Mouse (Mus musculus) 3T3-L1 (cell line): ENCODE results near the gene Gm20716.
A peak's percentile ranks its signal among the peaks of the same experiment; 100 is the strongest.
"Not testable (repeated sequence)": the region's sequence is repeated elsewhere in the genome, so short reads cannot be mapped to it uniquely, and the experiment has no call there.

Experiments
- DNase-seq: peaks from one replicate; pipeline ENCODE4 v3.0.0-alpha.2; 2015; ENCODE audit warnings: low read depth, low spot score

The Gm20716 gene

DNA sequence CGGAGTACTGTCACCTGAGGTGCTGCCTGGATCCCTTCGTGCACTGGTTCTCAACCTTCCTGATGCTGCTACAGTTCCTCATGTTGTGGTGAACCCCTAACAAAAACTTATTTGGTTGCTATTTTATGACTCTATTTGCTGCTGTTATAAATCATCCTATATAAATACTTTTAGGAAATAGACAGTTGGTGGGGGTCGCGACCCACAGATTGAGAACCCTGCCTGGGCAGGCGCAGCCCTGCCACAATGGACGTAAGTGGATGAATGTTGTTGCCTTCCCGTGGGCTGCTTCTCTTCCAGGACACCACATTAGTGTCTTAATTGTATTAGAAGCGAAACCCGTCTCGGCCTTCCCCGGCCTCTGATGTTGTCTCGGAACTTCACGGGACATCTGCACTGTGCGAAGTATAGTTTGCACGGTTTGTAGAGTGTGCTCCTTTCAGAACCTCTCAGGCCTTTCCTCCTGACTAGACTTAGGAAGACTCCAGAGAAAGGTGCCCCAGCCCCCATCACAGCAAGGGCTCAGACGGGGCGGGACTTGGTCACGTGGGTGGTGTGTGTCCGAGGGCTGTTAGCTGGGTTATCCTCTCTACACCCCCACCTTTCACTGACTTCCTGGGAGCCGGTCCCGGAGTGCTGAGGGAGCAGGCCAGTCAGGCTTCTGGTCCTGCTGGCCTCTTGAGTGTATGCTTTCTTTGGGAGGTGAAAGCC lies 63.3 kb downstream of the Gm20716 start:
- DNase-seq: no peak

DNA sequence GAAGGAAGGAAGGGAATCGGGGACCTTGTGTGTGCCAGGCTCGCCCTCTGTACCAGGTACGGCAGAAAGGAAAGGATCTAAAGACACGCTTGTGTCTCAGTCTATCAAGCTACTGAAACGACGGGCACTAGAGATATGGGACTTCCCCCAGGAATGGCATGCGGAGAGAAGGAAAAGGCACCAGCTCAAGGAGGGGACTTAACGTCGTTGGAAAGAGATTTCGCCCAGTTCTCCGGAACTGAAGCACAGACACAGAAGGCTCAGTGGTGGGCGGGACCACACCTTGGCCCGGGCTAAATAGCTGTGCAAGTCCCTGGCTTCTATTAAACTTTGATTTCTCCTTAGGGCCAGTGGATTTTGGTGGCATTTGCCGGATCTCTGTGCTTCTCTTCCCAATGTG lies 68.2 kb downstream of the Gm20716 start:
- DNase-seq: no peak

DNA sequence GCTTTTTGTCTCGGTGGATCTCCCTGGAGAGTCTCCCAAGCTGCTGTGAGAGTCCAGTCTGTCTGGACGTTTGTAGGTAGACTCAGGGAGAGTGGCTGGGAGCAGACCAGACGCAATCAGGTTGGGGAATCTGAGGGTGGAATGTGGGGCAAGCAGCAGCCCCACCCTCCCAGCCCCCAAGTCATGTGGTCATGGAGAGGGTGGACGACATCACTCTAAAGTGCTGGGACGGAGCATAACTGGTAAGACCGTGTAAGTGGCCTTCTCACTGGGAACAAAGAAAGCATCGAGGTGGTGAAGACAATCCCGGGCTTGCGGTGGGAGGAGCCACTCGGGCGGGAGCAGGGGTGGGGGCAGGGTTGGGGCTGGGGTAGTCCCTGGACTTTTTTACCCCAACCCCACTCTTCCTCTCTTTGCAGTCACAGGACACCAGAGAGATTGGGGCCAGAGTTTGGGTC lies 68.6 kb downstream of the Gm20716 start:
- no peak for DNase-seq

DNA sequence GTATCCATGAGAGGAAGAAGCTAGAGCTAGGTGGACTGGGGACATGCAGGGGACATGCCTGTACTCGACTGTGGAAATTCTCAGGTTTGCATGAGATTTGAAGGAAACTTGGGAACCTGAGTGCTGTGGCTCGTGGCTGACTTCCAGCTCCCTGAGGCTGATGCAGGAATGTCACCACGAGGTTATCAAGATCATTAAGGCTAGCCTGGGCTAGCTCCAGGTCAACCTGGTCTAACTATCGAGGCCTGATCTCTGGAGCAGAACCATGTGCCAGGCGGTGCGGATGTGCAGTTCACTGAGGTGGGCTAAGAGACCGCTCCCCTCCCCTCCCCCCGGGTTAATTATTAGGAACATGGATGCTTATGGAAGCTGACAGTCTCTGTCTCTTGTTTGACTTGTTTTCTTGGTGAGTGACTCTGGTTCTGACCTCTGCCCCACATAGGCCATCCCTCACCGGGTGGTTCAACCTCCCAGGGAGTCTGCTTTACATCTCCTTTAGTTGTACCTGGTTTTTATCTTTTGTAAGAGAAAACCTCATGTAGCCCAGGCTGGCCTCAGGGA lies 69.7 kb downstream of the Gm20716 start:
- DNase-seq: no peak

DNA sequence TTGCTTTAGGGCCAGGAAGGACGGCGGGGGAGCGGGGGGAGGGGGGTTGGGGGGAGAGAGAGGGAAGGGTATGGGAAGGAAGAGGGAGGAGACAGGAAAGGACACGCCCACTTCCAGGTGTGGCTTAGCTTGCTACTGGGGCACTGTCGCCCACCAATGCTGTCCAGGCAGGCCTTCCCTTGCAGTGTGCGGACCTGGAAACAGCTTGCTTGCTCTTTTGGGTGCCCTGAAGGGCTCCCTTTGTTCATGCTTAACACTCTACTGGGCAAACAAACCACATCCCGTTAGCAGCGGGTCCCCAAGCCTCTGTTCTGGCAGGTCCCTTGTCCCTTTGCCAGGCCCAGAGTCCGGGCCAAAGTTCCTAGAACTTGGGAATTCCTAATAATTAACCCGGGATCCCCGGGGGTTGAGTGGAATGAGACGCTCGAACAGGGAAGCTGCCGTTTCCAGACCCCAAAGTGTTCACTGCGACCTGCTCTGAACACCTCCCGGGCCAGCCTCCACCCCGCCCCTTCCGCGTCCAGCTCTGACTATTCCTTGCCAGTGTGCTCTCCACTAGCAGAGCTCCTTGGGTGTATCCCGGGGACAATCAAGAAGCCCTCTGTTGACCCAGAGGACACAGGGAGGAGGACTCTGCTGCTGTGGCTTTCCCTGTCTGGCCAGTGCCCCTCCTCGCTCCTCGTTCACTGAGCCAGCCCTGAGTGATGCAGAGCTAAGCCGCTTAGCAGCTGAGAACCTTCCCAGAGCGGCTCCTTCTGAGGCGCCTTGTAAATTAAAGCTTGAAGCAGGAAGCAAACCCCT lies 71.1 kb downstream of the Gm20716 start:
- DNase-seq: no peak

- not testable (repeated sequence) for DNase-seq
These were observed 72.2 kb downstream of the Gm20716 start for GRCm38 (mm10) chr2:168157974-168158373.

GRCm38 (mm10) chr2:168156361-168156760 lies 73.8 kb downstream of the Gm20716 start:
- DNase-seq: no peak

GRCm38 (mm10) chr2:168155666-168156065 lies 74.5 kb downstream of the Gm20716 start:
- no peak for DNase-seq

DNA sequence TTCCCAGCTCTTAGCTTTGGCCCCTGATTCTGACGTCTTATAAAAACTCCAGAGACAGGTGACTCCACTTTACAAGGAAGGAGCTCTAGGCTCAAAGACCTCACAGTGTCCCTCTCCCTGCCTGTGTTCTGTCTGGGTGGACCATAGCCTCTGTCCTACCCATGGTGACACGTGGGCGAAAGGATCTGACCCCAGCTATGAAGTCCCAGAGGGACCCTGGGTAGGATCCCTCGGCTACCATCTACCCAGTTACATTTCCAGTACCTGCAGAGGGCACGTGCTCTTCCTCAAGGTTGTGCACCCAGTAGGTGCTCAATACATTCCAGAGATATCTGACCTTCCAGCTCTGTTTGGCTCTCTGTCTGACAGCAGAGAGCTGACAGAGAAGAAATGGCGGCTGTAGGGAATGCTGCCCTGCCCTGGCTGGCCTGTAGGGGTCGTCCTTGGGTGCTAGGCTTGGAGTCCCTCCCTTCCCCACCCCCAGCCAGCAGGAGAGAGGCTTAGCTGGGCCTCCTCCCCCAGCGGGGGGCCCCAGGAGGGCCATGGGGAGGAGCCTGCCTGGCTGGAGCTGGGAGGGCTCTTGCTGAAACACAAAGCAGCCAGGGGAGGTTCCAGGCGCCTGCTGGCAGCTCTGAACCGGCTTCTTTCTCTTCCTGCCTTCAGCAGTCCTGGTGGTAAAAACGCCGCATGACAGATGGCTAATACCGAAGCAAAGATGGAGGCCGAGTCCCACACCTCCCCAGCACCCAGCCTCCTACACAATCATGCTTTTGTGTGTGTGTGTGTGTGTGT lies 75.9 kb downstream of the Gm20716 start:
- DNase-seq: peak; percentile 71

DNA sequence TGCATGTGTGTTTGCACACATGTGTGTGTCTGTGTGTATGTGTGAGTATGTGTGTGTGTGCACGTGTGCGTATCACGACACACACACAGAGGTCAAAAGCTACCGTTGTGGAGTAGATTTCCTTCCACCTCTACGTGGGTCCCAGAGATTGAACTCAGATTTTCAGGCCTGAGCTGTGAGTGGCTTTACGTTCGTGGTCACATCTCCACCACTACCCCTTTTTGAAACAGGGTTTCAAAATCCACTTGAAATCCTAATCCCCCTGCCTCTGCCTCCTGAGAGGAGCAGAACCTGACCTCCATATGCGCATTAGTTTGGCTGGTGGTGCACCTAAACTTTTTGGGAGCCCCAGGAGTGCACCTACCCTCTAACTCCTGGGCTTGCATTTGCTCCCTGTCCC lies 80.9 kb downstream of the Gm20716 start:
- DNase-seq: no peak

DNA sequence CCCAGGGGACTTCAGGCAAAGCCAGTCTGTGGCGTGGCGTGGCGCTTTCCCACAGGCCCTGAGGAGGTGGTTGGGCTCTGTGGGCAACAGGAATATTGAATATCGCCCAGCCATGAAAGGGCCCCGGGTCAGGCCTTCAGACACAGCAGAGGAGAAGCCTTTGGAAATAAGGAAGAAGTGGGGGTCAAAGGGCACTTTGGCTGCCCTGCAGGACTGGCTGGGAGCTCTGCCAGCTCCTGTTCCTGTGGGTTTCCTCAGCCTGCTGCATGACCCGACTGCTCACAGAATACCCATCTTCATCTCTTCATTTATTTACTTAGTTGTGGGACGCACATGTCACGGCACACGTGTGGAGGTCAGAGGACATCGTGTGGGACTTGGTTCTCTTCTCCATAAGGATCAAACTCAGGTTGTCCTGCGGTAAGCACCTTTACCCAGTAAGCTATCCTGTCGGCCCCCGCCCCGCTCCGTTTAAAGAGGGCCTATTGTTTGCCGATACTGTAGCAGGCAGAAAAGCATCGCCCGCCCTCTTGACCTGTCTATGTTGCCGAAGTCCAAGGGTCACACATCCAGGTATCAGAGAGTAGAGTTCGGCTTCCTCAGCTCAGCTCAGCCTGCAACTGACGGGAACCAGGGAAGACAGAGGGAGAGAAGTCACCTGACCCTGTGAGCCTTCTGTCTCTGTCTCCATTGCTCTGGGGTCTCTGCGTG lies 82.3 kb downstream of the Gm20716 start:
- no peak for DNase-seq

DNA sequence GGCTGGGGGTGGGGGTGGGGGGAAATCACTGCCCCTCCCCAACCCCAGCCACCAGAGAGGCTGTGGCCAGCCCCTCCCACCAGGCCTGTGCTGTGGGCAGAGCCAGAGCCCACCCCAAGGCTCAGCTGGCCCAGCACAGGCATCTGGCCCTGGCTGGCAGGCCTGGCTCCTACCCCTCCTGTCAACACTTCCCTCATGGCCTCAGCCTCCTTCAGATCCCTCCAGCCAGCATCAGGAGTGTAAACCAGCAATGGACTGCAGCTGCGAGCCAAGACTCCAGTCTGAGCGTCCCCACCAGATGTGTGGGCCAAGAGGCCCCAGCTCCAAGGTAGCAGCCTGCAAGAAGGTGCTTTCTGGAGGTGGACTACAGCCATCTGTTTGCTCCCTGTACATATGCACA lies 84.7 kb downstream of the Gm20716 start:
- peak; percentile 65 for DNase-seq

- no peak for DNase-seq
These were observed 86.4 kb downstream of the Gm20716 start for GRCm38 (mm10) chr2:168143794-168144193.

DNA sequence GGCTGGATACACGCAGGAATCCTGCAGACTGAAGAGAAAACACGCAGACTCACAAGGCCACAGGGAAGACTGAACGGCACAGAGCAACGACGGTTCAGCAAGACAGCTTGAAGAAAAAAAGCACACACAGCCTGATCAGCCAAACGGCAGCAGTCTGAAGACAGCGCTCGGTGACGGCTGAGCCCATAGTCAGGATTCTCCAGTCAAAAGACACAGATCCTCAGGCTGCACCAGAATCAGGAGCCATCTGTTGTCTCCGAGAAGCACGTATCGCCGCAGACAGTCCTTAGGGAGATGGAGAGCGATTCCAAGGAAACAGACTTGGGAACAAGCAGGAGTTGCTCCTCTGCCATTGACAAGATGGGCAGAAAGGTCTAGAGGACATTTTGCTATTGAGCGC lies 93.0 kb downstream of the Gm20716 start:
- no peak for DNase-seq
